Mouse (Mus musculus) small intestine, adult 2 months (tissue): ENCODE measurements around the gene Smco2.

ENCODE experiments used
- CTCF ChIP-seq: fragments of 200-500 bp; IDR thresholded peaks from 2 replicates; pipeline ENCODE4 v1.5.1; 2012; ENCODE audit warnings: low read depth, mild to moderate bottlenecking, control low read depth, inconsistent platforms, low read length, moderate library complexity, mixed read lengths; ENCODE audit not compliant: insufficient replicate concordance, insufficient read length; ENCODE audit errors: extremely low read depth
- POLR2A ChIP-seq: fragments of 200-500 bp; IDR thresholded peaks from 2 replicates; pipeline ENCODE4 v1.6.1; 2012; ENCODE audit warnings: low read depth, mild to moderate bottlenecking, control low read depth, inconsistent platforms, low read length, moderate library complexity

DNA sequence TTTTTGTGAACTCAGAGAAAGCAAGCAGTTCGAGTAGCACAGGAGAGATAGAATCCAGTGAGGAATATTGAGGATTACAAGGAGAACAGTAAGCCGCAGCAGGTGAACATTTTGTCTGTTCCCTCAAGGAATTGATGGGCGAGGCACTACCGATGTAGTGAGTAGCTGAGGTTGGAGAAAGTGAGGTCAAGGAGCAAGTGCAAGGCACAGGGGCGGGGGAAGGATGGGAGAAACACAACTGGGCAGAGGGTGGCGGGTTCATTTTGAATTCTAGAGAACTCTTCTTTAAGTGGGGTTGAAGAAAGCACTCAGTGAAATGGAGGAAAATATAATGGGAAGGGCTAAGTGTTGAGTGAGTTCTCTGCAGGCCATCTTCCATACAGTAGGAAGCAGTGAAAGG is 48.8 kb downstream of the Smco2 start:
- TF ChIP-seq POLR2A (no peak), CTCF (no peak)
